Mouse (Mus musculus): ENCODE results near the gene Olfr355.

Olfr355 gene

DNA sequence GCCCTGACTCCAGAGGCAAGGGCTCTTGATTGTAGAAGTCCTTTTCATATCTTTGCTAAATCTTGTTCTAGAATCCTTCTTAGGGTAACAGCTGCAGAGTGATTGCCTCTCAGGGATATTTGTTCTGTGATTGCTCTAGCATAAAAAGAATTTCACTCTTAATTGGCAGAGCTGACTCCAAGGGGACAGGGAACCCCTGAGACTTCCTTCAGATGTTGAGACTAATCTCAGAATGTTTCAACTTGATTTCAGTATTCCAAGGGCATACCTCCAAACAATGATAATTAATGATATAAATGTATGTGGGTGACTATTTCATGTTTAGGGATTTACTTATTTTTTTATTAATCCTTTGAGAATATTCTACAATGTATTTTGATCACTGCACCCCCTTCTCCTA is at the start of gene Olfr355:
Olfr355 (minus strand) TSS at position 101 of the 400 bp plus-strand sequence.
- DNase-seq (ENCODE audit: low spot score) = no peak

DNA sequence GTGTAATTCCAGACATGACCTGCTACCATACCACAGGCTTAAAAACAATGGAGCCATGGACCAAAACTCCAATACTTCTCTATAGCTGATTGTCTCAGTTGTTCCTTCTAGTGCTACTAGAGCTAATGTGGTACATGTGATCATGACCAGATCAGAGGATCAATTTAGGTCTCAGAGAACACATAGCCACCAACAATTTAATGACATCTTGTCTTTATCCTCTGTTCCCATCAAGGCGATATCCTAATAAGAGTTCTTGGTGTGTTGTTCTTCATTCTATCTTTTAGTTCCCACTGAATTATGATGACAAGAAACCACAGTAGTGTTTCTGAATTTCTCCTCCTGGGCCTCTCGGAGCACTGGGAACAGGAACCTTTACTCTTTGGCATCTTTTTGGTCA is 8.1 kb upstream of the Olfr355 start, which contains the start of gene Olfr356:
Olfr356 (plus strand) TSS at position 301 of the 400 bp plus-strand sequence.
- no peak for DNase-seq (ENCODE audit: low spot score)

DNA sequence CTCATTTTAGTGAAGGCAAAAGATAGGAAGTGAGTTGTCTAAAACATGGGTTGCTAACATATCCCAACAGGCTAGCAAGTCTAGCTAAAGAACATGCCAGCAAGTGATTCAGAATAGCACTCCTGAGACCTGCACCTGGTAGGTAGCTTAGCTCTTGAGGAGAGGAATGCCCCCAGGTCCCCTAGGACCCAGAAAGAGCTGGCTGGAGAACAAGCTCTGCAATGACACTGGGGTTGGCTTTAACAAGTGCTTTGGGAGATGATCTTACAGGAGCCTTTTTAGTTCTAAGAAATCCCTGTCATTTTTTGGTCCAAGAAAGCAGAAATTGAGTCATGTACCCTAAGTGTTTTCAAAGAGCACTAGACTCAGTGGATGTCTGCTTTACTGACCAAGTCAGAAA is 23.3 kb downstream of the Olfr355 start, which contains the start of gene Olfr354:
Olfr354 (plus strand) TSS at position 301 of the 400 bp plus-strand sequence.
- no peak for DNase-seq (ENCODE audit: low spot score)

DNA sequence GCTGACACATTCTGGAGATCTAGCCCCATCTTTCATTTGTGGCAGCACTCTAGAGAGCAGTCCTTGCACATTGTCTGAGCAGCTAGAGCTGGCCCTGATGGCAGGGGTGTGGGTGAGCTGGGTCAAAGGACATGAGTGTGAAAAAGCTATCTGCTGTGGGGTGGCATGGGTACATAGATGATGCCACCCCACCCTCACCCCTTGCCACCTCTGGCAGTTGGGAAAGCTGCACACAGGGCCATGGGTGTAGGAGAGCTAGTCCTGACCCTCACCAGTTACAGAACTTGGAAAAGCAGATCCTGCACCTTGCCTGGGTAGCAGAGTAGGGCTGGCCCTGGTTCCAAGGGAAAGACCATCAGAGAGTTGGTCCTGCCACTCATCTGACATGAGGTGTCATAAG is 31.6 kb downstream of the Olfr355 start:
- DNase-seq (ENCODE audit: low spot score) = no peak

DNA sequence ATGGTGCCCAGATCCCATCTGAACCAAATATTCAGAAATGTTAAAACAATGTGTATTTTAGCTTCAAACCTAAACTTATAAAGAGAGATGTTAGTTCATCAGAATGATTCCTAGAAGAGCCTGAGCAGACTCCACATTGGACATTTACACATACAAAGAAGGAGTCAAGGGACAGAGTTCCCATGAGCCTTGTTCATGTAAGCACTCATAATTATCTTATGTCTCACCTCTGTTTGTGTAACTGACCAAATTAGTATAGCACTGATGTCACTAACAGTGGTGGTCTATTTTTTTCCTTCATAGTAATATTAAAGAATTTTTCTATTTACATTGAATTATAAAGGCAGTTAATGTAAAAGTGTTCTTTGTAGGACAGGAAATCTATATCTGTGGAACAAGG is 35.9 kb downstream of the Olfr355 start, which contains the start of gene Olfr353:
Olfr353 (minus strand) TSS at position 101 of the 400 bp plus-strand sequence.
- no peak for DNase-seq (ENCODE audit: low spot score)

All from retina, embryonic 14.5 days (tissue).